Mouse (Mus musculus): ENCODE measurements at regions not wholly inside any gene's neighbourhood (a gene's known extent, or its start where the extent isn't known, plus 50 kb on each side); places are given as distances from the start of the nearest gene placed in this dataset.
"Not testable (repeated sequence)": the region's sequence is repeated elsewhere in the genome, so short reads cannot be mapped to it uniquely, and the experiment has no call there.

- no peak for DNase-seq (ENCODE audit: low read depth)
Observed at GRCm38 (mm10) chr1:51596935-51597820, 119.0 kb upstream of the Nabp1 start.

- no peak for DNase-seq (ENCODE audit: low read depth)
Observed at GRCm38 (mm10) chr1:51594666-51595065, 116.4 kb upstream of the Nabp1 start.

GRCm38 (mm10) chr1:51593621-51594441, 115.6 kb upstream of the Nabp1 start:
- DNase-seq (ENCODE audit: low read depth), result no peak

GRCm38 (mm10) chr1:51591886-51592285, 113.7 kb upstream of the Nabp1 start:
- no peak for DNase-seq (ENCODE audit: low read depth)

- no peak for DNase-seq (ENCODE audit: low read depth)
Observed at GRCm38 (mm10) chr1:51590606-51591400, 112.6 kb upstream of the Nabp1 start.

- no peak for DNase-seq (ENCODE audit: low read depth)
Observed at GRCm38 (mm10) chr1:51584925-51585424, 106.8 kb upstream of the Nabp1 start.

GRCm38 (mm10) chr1:51583871-51584270, 105.6 kb upstream of the Nabp1 start:
- DNase-seq (ENCODE audit: low read depth), result no peak

- no peak for DNase-seq (ENCODE audit: low read depth)
Observed at GRCm38 (mm10) chr1:51580074-51580473, 101.8 kb upstream of the Nabp1 start.

- no peak for DNase-seq (ENCODE audit: low read depth)
Observed at GRCm38 (mm10) chr1:51577701-51578100, 99.5 kb upstream of the Nabp1 start.

GRCm38 (mm10) chr1:51572314-51573078, 94.3 kb upstream of the Nabp1 start:
- DNase-seq (ENCODE audit: low read depth), result no peak

- no peak for DNase-seq (ENCODE audit: low read depth)
Observed at GRCm38 (mm10) chr1:51569625-51570024, 91.4 kb upstream of the Nabp1 start.

GRCm38 (mm10) chr1:51566170-51566649, 88.0 kb upstream of the Nabp1 start:
- DNase-seq (ENCODE audit: low read depth), result no peak

GRCm38 (mm10) chr1:51556616-51557015, 78.4 kb upstream of the Nabp1 start:
- DNase-seq (ENCODE audit: low read depth), result not testable (repeated sequence)

- no peak for DNase-seq (ENCODE audit: low read depth)
Observed at GRCm38 (mm10) chr1:51553738-51554137, 75.5 kb upstream of the Nabp1 start.

- no peak for DNase-seq (ENCODE audit: low read depth)
Observed at GRCm38 (mm10) chr1:51551624-51552023, 73.4 kb upstream of the Nabp1 start.

GRCm38 (mm10) chr1:51542801-51543200, 64.6 kb upstream of the Nabp1 start:
- no peak for DNase-seq (ENCODE audit: low read depth)

GRCm38 (mm10) chr1:51539634-51540033, 61.4 kb upstream of the Nabp1 start:
- DNase-seq (ENCODE audit: low read depth), result no peak

- DNase-seq (ENCODE audit: low read depth), result no peak
Observed at GRCm38 (mm10) chr1:51538836-51539235, 60.6 kb upstream of the Nabp1 start.

- no peak for DNase-seq (ENCODE audit: low read depth)
Observed at GRCm38 (mm10) chr1:51537765-51538360, 59.6 kb upstream of the Nabp1 start.

GRCm38 (mm10) chr1:51536076-51536475, 57.9 kb upstream of the Nabp1 start:
- DNase-seq (ENCODE audit: low read depth), result no peak
